Mouse (Mus musculus) liver, embryonic 16.5 days (tissue): ENCODE results near the gene Slc39a11. TPM values are rescaled to one million over a fixed set of nuclear protein-coding genes. Genes with fewer than 3 reads are reported as not detected.

Experiments
- ATAC-seq: fragments of 200-750 bp; cut with Nextera tagmentation; 2 replicates; pipeline ENCODE4 v1.8.0; 2017; ENCODE audit warnings: low read depth, mild to moderate bottlenecking, moderate number of reproducible peaks, moderate library complexity
- H3K27ac ChIP-seq: fragments of 300-500 bp; sonication (generic); 2 replicates; pipeline ENCODE4 v1.5.1; 2014; ENCODE audit warnings: mild to moderate bottlenecking, low read length
- H3K27me3 ChIP-seq: fragments of 300-500 bp; sonication (generic); 2 replicates; pipeline ENCODE4 v1.6.1; 2014; ENCODE audit warnings: low read depth, low read length, mixed read lengths; ENCODE audit not compliant: control insufficient read depth, insufficient read depth
- H3K36me3 ChIP-seq: fragments of 300-500 bp; sonication (generic); 2 replicates; pipeline ENCODE4 v1.6.1; 2014; ENCODE audit warnings: mild to moderate bottlenecking; ENCODE audit not compliant: control insufficient read depth, insufficient read depth
- H3K4me1 ChIP-seq: fragments of 300-500 bp; sonication (generic); 2 replicates; pipeline ENCODE4 v1.6.1; 2014; ENCODE audit warnings: low read depth, low read length, mixed read lengths; ENCODE audit not compliant: control insufficient read depth
- H3K4me2 ChIP-seq: fragments of 300-500 bp; sonication (generic); 2 replicates; pipeline ENCODE4 v1.6.1; 2014; ENCODE audit warnings: low read depth, low read length, mixed read lengths
- H3K4me3 ChIP-seq: fragments of 300-500 bp; sonication (generic); 2 replicates; pipeline ENCODE4 v1.5.1; 2014; ENCODE audit warnings: low read depth, mild to moderate bottlenecking, low read length
- H3K9ac ChIP-seq: fragments of 300-500 bp; sonication (generic); 2 replicates; pipeline ENCODE4 v1.6.1; 2014; ENCODE audit warnings: low read depth, low read length
- H3K9me3 ChIP-seq: fragments of 300-500 bp; sonication (generic); replicated peaks from 2 replicates; pipeline ENCODE4 v1.6.1; 2016; ENCODE audit warnings: low read length; ENCODE audit not compliant: control insufficient read depth
- WGBS: fragments of 180-500 bp; shearing (Covaris S2); extraction: QIAGEN DNeasy Blood & Tissue Kit; methylation state at CpG from one replicate; pipeline ENCODE4 v1.1.7; 2014; ENCODE audit not compliant: insufficient replicate concordance; 5-methylcytosine and 5-hydroxymethylcytosine counted together
- polyA plus RNA-seq: library from polyadenylated mRNA; unstranded; fragments of >200 nt; fragmentation: Nextera tagmentation; extraction: Ambion mirVana; gene quantifications from 2 replicates; pipeline ENCODE4 v1.2.1, GENCODE M21; 2015

Gene Slc39a11
- polyA plus RNA-seq, 1 experiment from 2014 or later, result 14.1 TPM

- Histone ChIP-seq H3K27ac (no peak overlapping the region), H3K9ac (no peak overlapping the region), H3K27me3 (no peaks in the 10 kb centered on the region), H3K4me2 (no peak overlapping the region), H3K9me3 (no peaks in the 10 kb centered on the region), H3K4me1 (no peaks in the 10 kb centered on the region), H3K4me3 (no peak overlapping the region), H3K36me3 (no peaks in the 10 kb centered on the region)
- 61% methylated on average over 5 of the region's 5 CpGs for WGBS
- ATAC-seq, result no peak
Measured at GRCm38 (mm10) chr11:113435696-113436095, 214.2 kb downstream of the Slc39a11 start.

DNA sequence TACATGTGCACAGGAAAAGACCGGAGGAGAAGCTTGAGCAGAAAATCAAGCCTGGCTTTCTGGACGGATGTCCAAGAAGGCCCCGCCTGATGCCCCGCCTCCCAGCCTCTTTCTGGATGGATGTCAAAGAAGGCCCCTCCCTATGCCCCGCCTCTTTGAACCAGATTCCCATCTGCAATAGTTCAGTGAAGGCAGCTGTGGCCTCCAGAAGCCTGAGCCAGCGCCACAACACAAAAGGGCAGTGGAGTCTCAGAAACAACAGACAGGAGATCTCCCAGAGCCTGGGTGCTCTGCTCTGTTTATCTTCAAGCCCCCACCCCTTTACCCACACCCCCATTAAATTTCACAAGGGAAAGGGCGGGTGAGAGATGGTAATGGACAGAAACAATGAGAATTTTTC, 218.7 kb downstream of the Slc39a11 start:
- H3K4me2 ChIP-seq, result no peak overlapping the region
- WGBS, result 54% methylated on average over 7 of the region's 7 CpGs

GRCm38 (mm10) chr11:113425882-113426281, 224.0 kb downstream of the Slc39a11 start:
- H3K27ac ChIP-seq, result no peak overlapping the region
- no peaks in the 10 kb centered on the region for H3K36me3 ChIP-seq
- WGBS, result 70% methylated on average over 9 of the region's 9 CpGs
- no peak overlapping the region for H3K4me3 ChIP-seq
- no peak overlapping the region for H3K9ac ChIP-seq
- no peak for ATAC-seq
- no peaks in the 10 kb centered on the region for H3K9me3 ChIP-seq
- H3K4me2 ChIP-seq, result no peak overlapping the region
- no peaks in the 10 kb centered on the region for H3K4me1 ChIP-seq
- no peaks in the 10 kb centered on the region for H3K27me3 ChIP-seq

More for the DNA sequence above, 218.7 kb downstream of the Slc39a11 start:
- Histone ChIP-seq H3K27ac (no peak overlapping the region), H3K36me3 (no peaks in the 10 kb centered on the region), H3K4me3 (no peak overlapping the region), H3K9ac (no peak overlapping the region), H3K4me1 (no peaks in the 10 kb centered on the region), H3K27me3 (no peaks in the 10 kb centered on the region), H3K9me3 (no peaks in the 10 kb centered on the region)
- ATAC-seq, result no peak

DNA sequence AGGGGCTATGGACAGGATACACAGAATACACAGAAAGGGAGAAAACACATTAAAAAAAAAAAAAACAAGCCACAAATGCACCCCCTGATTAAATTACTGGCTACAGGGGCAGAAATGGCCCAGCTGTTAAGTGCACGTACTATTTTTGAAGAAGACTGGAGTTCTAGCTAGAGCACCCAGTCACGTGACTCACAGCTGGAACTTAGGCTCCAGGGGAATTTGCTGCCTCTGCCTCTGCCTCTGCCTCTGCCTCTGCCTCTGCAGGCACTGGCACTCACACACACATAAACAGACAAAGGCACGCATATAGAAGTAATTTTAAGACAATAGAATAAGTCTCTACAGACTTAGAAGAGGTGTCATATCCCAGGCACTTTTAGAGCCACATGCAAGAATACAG, 224.4 kb downstream of the Slc39a11 start:
- Histone ChIP-seq H3K4me3 (no peak overlapping the region), H3K9me3 (no peaks in the 10 kb centered on the region), H3K4me1 (no peaks in the 10 kb centered on the region), H3K9ac (no peak overlapping the region), H3K27ac (no peak overlapping the region), H3K4me2 (no peak overlapping the region), H3K27me3 (no peaks in the 10 kb centered on the region), H3K36me3 (no peaks in the 10 kb centered on the region)
- ATAC-seq, result no peak
- WGBS, result 57% methylated on average over 3 of the region's 3 CpGs

DNA sequence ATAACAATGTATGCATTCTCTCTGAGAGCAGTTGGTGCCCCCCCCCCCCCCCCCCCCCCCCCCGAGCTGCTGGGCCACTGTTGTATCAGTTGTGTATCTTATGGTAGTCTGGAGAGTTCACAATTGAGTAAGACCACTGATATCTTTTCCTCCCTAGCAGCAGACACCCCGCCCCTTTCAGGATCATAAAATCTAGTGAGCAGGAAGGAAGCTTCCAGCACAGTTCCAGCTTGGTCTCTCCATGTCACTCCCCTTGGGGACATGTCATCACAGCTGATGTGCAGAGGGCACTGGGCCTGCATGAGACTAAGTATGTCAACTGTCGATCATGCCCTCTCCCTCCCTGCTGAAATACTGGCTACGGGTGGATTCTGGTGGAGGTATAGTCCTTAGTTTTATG, 225.1 kb downstream of the Slc39a11 start:
- WGBS, result 64% methylated on average over 3 of the region's 4 CpGs
- Histone ChIP-seq H3K27ac (no peak overlapping the region), H3K27me3 (no peaks in the 10 kb centered on the region), H3K9me3 (no peaks in the 10 kb centered on the region), H3K36me3 (no peaks in the 10 kb centered on the region), H3K4me2 (no peak overlapping the region), H3K4me3 (no peak overlapping the region), H3K9ac (no peak overlapping the region), H3K4me1 (no peaks in the 10 kb centered on the region)
- no peak for ATAC-seq

DNA sequence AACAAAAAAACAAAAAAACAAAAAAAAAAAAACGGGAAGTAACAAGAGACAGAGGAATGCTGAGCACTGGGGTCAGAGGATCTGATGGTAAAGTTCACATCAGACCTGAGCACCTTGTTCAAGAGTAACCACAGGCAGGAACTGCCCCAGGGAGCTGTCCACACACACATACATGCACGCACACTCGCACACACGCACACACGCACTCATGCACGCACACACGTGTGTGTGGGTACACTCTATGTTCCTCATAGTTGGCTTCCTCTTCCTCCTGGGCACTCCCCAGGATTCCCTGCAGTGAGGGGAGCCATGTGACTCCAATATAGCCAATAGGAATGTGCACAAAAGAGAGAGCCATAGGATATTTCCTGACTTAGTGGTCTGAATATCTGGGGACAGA, 227.3 kb downstream of the Slc39a11 start:
- Histone ChIP-seq H3K4me1 (no peaks in the 10 kb centered on the region), H3K4me3 (no peak overlapping the region), H3K36me3 (no peaks in the 10 kb centered on the region), H3K9ac (no peak overlapping the region), H3K9me3 (no peaks in the 10 kb centered on the region), H3K27ac (no peak overlapping the region), H3K4me2 (no peak overlapping the region), H3K27me3 (no peaks in the 10 kb centered on the region)
- 73% methylated on average over 7 of the region's 7 CpGs for WGBS
- no peak for ATAC-seq

- no peaks in the 10 kb centered on the region for H3K9me3 ChIP-seq
- no peaks in the 10 kb centered on the region for H3K36me3 ChIP-seq
- H3K27ac ChIP-seq, result no peak overlapping the region
- H3K4me3 ChIP-seq, result no peak overlapping the region
- 73% methylated on average over 15 of the region's 15 CpGs for WGBS
- no peaks in the 10 kb centered on the region for H3K27me3 ChIP-seq
- H3K4me2 ChIP-seq, result no peak overlapping the region
- no peak for ATAC-seq
- no peaks in the 10 kb centered on the region for H3K4me1 ChIP-seq
- H3K9ac ChIP-seq, result no peak overlapping the region
Measured at GRCm38 (mm10) chr11:113418921-113419655, 230.8 kb downstream of the Slc39a11 start.

GRCm38 (mm10) chr11:113417948-113418347, 231.9 kb downstream of the Slc39a11 start:
- 61% methylated on average over 4 of the region's 4 CpGs for WGBS
- ATAC-seq, result no peak
- Histone ChIP-seq H3K27ac (no peak overlapping the region), H3K4me2 (no peak overlapping the region), H3K9ac (no peak overlapping the region), H3K9me3 (no peaks in the 10 kb centered on the region), H3K4me1 (no peaks in the 10 kb centered on the region), H3K27me3 (no peaks in the 10 kb centered on the region), H3K4me3 (no peak overlapping the region), H3K36me3 (no peaks in the 10 kb centered on the region)

DNA sequence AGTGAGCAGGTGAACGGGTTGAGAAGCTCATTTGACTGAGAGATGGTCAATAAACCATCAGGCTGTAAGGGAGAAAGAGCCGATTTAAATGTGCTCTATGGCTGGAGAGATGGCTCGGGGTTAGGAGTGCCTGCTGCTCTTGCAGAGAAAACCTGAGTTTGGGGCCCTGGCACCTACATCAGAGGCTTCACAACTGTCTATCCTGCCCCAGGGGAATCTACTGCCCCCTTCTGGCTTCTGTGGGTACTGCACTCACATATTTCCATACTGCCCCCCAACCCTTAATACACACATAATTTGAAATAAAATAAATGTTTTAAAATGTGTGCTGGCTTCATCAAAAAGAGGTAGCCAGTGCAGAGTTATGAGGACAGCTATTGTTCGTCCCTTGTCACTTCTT, 237.3 kb downstream of the Slc39a11 start:
- H3K4me3 ChIP-seq, result no peak overlapping the region
- H3K9me3 ChIP-seq, result no peaks in the 10 kb centered on the region
- no peak overlapping the region for H3K9ac ChIP-seq
- H3K4me2 ChIP-seq, result no peak overlapping the region
- no peaks in the 10 kb centered on the region for H3K4me1 ChIP-seq
- no peak for ATAC-seq
- no peak overlapping the region for H3K27ac ChIP-seq
- H3K27me3 ChIP-seq, result no peaks in the 10 kb centered on the region
- WGBS, result 77% methylated on average over 4 of the region's 4 CpGs
- no peaks in the 10 kb centered on the region for H3K36me3 ChIP-seq
